Mouse (Mus musculus) CH12.LX (cell line): Measurements from ENCODE around the gene Mgat4c. TPM values are rescaled to one million over a fixed set of nuclear protein-coding genes. Genes with fewer than 3 reads are reported as not detected.
"Not testable (repeated sequence)": the region's sequence is repeated elsewhere in the genome, so short reads cannot be mapped to it uniquely, and the experiment has no call there.

ENCODE experiments used
- DNase-seq: peaks from one replicate; pipeline ENCODE4 v3.0.0-alpha.2; 2013; ENCODE audit errors: extremely low read depth
- H3K27ac ChIP-seq: 2 replicates; pipeline ENCODE4 v1.5.1; 2012; ENCODE audit warnings: low read depth, mild to moderate bottlenecking, control low read depth, moderate library complexity; ENCODE audit not compliant: insufficient read depth
- H3K27me3 ChIP-seq: replicated peaks from 2 replicates; pipeline ENCODE3; 2012; ENCODE audit warnings: inconsistent platforms
- H3K36me3 ChIP-seq, 2 experiments: replicated peaks in 1 of 2; 2 replicates each; pipeline versions ENCODE3 to v1.6.1; 2012; ENCODE audit warnings: inconsistent platforms in 1 of 2, low read length in 1 of 2, mild to moderate bottlenecking in 1 of 2, mixed read lengths in 1 of 2, moderate library complexity in 1 of 2; ENCODE audit not compliant: control insufficient read depth in 1 of 2, insufficient read depth in 1 of 2
- H3K4me1 ChIP-seq, 2 experiments: 2 replicates each; pipeline ENCODE4 v1.6.1; 2012; ENCODE audit warnings: inconsistent platforms in 1 of 2, moderate library complexity in 1 of 2; ENCODE audit not compliant: insufficient read depth in 2 of 2, control insufficient read depth in 1 of 2
- H3K4me2 ChIP-seq: 2 replicates; pipeline ENCODE4 v1.6.1; 2012; ENCODE audit warnings: low read depth, mild to moderate bottlenecking, control low read depth; ENCODE audit not compliant: poor library complexity, insufficient read depth, severe bottlenecking
- H3K4me3 ChIP-seq, 3 experiments: fragments of 150-350 bp in 1 of 3; sonication (generic) in 1 of 3; replicated peaks in 1 of 3; 2 replicates each; pipeline versions ENCODE3 to v1.5.1; 2011 to 2012; ENCODE audit warnings: low read depth in 2 of 3, low read length in 2 of 3, mild to moderate bottlenecking in 2 of 3, moderate library complexity in 2 of 3, control low read depth in 1 of 3, improper control_type of control experiment in 1 of 3, inconsistent platforms in 1 of 3, mixed read lengths in 1 of 3; ENCODE audit not compliant: poor library complexity in 1 of 3
- H3K79me2 ChIP-seq: replicated peaks from 2 replicates; pipeline ENCODE4 v1.6.1; 2012; ENCODE audit warnings: mild to moderate bottlenecking, moderate library complexity; ENCODE audit not compliant: control insufficient read depth, poor library complexity, insufficient read depth, severe bottlenecking; ENCODE audit errors: extremely low read depth
- H3K9ac ChIP-seq: 2 replicates; pipeline ENCODE4 v1.6.1; 2012; ENCODE audit warnings: low read depth, mild to moderate bottlenecking, control low read depth, moderate library complexity; ENCODE audit not compliant: insufficient read depth
- H3K9me3 ChIP-seq: replicated peaks from 2 replicates; pipeline ENCODE3; 2012; ENCODE audit warnings: low read length, inconsistent platforms, mixed read lengths
- CHD1 ChIP-seq: IDR thresholded peaks from 2 replicates; pipeline ENCODE4 v1.6.1; 2012; ENCODE audit warnings: low read depth, low read length, improper control_type of control experiment, inconsistent platforms
- CTCF ChIP-seq, 2 experiments: IDR thresholded peaks in 1 of 2; conservative IDR thresholded peaks in 1 of 2; 2 replicates each; pipeline ENCODE4 v1.5.1; 2011 to 2012; ENCODE audit warnings: low read depth in 2 of 2, low read length in 2 of 2, improper control_type of control experiment in 1 of 2, inconsistent platforms in 1 of 2, mild to moderate bottlenecking in 1 of 2, moderate library complexity in 1 of 2
- E2F4 ChIP-seq: IDR thresholded peaks from 2 replicates; pipeline ENCODE4 v1.6.1; 2011; ENCODE audit warnings: low read depth, low read length, improper control_type of control experiment; ENCODE audit not compliant: insufficient replicate concordance
- ETS1 ChIP-seq: conservative IDR thresholded peaks from 2 replicates; pipeline ENCODE4 v1.6.1; 2012; ENCODE audit warnings: low read depth, mild to moderate bottlenecking, inconsistent platforms, low read length, improper control_type of control experiment, moderate library complexity
- PAX5 ChIP-seq: IDR thresholded peaks from 2 replicates; pipeline ENCODE4 v1.6.1; 2012; ENCODE audit warnings: low read length, inconsistent platforms, mixed read lengths
- RAD21 ChIP-seq: IDR thresholded peaks from 2 replicates; pipeline ENCODE4 v1.6.1; 2011; ENCODE audit warnings: low read depth, mild to moderate bottlenecking, low read length, improper control_type of control experiment, moderate library complexity
- RCOR1 ChIP-seq: conservative IDR thresholded peaks from 2 replicates; pipeline ENCODE4 v1.6.1; 2012; ENCODE audit warnings: low read depth, mild to moderate bottlenecking, inconsistent platforms, low read length, improper control_type of control experiment
- SIN3A ChIP-seq: IDR thresholded peaks from 2 replicates; pipeline ENCODE4 v1.6.1; 2012; ENCODE audit warnings: low read length, improper control_type of control experiment, inconsistent platforms
- USF2 ChIP-seq: conservative IDR thresholded peaks from 2 replicates; pipeline ENCODE4 v1.6.1; 2011; ENCODE audit warnings: low read depth, low read length, improper control_type of control experiment
- dilution Hi-C: fragments of 300-500 bp; cut with MboI; formaldehyde crosslinking; loops from 2 replicates; pipeline ENCODE4 v1.14.3; 2020; ENCODE audit warnings: low sequenced_read_pairs; ENCODE audit not compliant: extremely low pct_unique_long_range_greater_than_20kb, extremely low pct_ligation_motif_present
- in situ Hi-C: fragments of 300-500 bp; cut with MboI; formaldehyde crosslinking; loops from 3 replicates; pipeline ENCODE4 v1.14.3; 2019; ENCODE audit warnings: low sequenced_read_pairs, low pct_ligation_motif_present, low pct_unique_long_range_greater_than_20kb, mixed read lengths
- polyA plus RNA-seq: library from polyadenylated mRNA; unstranded; fragments of >175 nt; gene quantifications from 2 replicates; pipeline ENCODE4 v1.2.1, GENCODE M21; 2012; ENCODE audit warnings: low read depth; ENCODE audit not compliant: insufficient read length
- total RNA-seq, 2 experiments: library from RNA; depleted of rRNA; stranded (reverse); fragments of 300-350 nt in 1 of 2; fragments of >200 nt in 1 of 2; gene quantifications; 2 replicates each; pipeline ENCODE4 v1.2.3; 2012 to 2014

Mgat4c gene
- total and polyA plus RNA-seq, 3 experiments = not detected

DNA sequence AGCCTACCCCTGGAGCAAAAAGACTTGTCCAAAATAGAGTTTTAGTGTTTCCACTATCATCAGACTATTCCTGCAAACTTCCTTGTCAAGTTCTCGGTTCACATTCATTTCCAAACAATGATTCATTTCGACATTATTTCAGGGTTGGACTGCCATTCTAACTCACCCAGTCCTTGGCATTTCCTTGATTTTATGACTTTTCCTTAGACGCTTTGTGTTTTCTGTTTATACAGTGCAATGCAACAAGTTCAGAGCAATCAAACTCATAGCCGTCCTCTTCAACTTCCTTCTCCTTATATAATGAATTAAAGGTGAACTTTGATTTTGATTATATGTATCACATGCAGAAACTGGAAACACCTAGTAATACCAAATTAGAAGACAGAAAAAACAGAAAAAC lies 696.1 kb downstream of the Mgat4c start:
- Histone ChIP-seq H3K4me3 (no peak overlapping the region), H3K79me2 (no peaks in the 10 kb centered on the region), H3K27me3 (no peaks in the 10 kb centered on the region), H3K27ac (no peak overlapping the region), H3K36me3 (no peaks in the 10 kb centered on the region), H3K4me1 (no peaks in the 10 kb centered on the region), H3K4me2 (no peak overlapping the region), H3K9ac (no peak overlapping the region), H3K9me3 (peaks cover 21% of the 10 kb centered on the region)
- TF ChIP-seq RCOR1 (no peak), CHD1 (no peak), USF2 (no peak), CTCF (conservative IDR thresholded peaks at IDR 0.05 in 1 of 2, IDR thresholded peaks at IDR 0.05 in 1 of 2; ENCODE audit: low read depth in 2 of 2, low read length in 2 of 2) (no peak), E2F4 (no peak), SIN3A (no peak), ETS1 (no peak), PAX5 (no peak)
- dilution Hi-C loops = no loop called here
- no peak for DNase-seq
- in situ Hi-C loops = no loop called here

DNA sequence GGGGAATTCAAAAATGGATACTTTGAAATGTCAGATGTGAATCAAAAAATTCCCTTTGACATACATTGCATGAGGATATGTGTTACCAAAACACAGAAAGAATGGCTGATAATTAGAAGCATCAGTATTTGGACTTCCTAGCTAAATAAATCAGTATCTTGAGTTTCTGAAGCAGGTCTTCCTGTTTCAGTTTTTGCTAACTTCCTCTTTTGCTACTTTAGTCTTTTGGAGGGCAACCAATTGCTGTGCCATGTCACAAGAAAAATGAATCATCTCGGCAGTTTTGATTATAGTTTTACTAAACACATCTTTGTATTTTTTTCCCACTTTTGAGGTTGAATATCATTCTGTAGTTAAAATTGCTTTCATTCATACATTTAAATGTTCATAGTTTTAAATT lies 707.9 kb downstream of the Mgat4c start:
- Histone ChIP-seq H3K27me3 (no peaks in the 10 kb centered on the region), H3K27ac (no peak overlapping the region), H3K79me2 (no peaks in the 10 kb centered on the region), H3K36me3 (no peaks in the 10 kb centered on the region), H3K9me3 (peaks cover 20% of the 10 kb centered on the region), H3K4me3 (no peak overlapping the region), H3K9ac (no peak overlapping the region)
- in situ Hi-C loops = no loop called here
- DNase-seq = no peak
- TF ChIP-seq CTCF (conservative IDR thresholded peaks at IDR 0.05 in 1 of 2, IDR thresholded peaks at IDR 0.05 in 1 of 2; ENCODE audit: low read depth in 2 of 2, low read length in 2 of 2) (no peak), PAX5 (no peak)
- TF ChIP-seq, all 38 proteins: peak for 0
- H3K4me1 ChIP-seq = no peaks in the 10 kb centered on the region
- no peak overlapping the region for H3K4me2 ChIP-seq
- dilution Hi-C loops = no loop called here

DNA sequence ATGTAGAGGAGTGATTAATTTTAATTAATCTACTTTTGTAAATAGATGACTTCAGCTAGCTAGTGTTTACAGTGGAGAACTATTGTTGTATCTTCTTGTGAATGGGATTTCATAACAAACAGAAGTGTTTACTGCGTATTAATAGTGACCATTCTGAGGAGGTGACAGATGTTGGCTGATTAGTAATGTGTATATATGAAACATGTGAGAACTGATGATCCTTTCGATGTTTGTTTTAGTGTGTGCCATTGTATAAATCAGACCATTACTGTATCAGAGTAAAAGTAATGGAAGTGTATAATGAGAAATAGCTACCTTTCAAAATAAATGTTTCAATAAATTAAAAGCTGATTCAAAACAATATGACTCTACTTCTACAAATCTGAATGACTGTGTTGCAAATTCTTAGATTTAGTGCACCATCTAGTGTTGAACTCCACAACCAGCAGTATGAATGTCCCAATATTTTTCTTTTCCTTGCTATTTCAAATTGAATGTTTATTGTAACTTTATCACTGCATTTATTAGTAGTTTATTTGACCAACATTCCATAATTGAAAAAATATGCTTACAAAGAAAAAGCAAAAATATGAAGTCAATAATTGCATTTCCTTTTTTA lies 736.5 kb downstream of the Mgat4c start:
- Histone ChIP-seq H3K4me2 (no peak overlapping the region), H3K36me3 (no peaks in the 10 kb centered on the region), H3K27ac (no peak overlapping the region), H3K4me1 (no peaks in the 10 kb centered on the region), H3K9me3 (peaks cover 6% of the 10 kb centered on the region), H3K27me3 (no peaks in the 10 kb centered on the region), H3K9ac (no peak overlapping the region)
- dilution Hi-C loops (no loop called here), in situ Hi-C loops (no loop called here)
- no peak for DNase-seq
- no peak for TF ChIP-seq SIN3A
- peak; percentile 14 for TF ChIP-seq RAD21
- TF ChIP-seq, all 38 proteins: peak for 1
- Histone ChIP-seq H3K79me2 (no peaks in the 10 kb centered on the region), H3K4me3 (no peak overlapping the region)

DNA sequence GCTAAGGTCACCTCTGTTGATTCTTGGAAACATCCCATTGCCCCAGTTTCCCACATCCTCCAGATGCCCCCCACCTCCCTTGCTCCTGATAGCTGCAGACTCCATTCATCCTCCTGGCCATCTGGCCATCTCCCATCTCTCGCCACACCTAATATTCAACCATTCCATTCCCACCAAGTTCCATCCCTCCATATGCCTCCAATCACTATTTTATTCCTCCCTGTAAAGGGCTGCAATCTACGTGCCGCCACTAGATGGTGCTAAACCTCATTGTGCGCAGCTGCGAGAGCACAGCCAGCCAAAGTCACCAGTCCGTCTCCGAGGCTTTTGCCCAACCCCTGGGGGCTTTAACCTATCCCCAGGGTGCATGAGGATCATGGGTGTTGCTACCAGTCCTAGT lies 753.8 kb downstream of the Mgat4c start:
- in situ Hi-C loops, H3K27me3 ChIP-seq, H3K4me2 ChIP-seq, H3K4me1 ChIP-seq, H3K9ac ChIP-seq, dilution Hi-C loops, H3K4me3 ChIP-seq, H3K79me2 ChIP-seq, DNase-seq, H3K36me3 ChIP-seq, H3K27ac ChIP-seq: not testable (repeated sequence)
- peaks cover 15% of the 10 kb centered on the region for H3K9me3 ChIP-seq

- in situ Hi-C loops, H3K27ac ChIP-seq, DNase-seq, H3K4me2 ChIP-seq, H3K36me3 ChIP-seq, H3K27me3 ChIP-seq, H3K4me1 ChIP-seq, dilution Hi-C loops, H3K9ac ChIP-seq, H3K4me3 ChIP-seq, H3K79me2 ChIP-seq: not testable (repeated sequence)
- H3K9me3 ChIP-seq = peaks cover 15% of the 10 kb centered on the region
Measured at GRCm38 (mm10) chr10:102435467-102435866, 754.2 kb downstream of the Mgat4c start.
